Mouse (Mus musculus) neural tube, embryonic 13.5 days (tissue): ENCODE results near the gene Ncor2. TPM values are rescaled to one million over a fixed set of nuclear protein-coding genes. Genes with fewer than 3 reads are reported as not detected.

Experiments
- ATAC-seq: fragments of 200-750 bp; cut with Nextera tagmentation; 2 replicates; pipeline ENCODE4 v1.8.0; 2017; ENCODE audit warnings: low read depth, mild to moderate bottlenecking, moderate TSS enrichment, moderate library complexity
- H3K27ac ChIP-seq: fragments of 300-500 bp; sonication (generic); replicated peaks from 2 replicates; pipeline ENCODE4 v1.5.1; 2015; ENCODE audit warnings: moderate library complexity, mild to moderate bottlenecking, inconsistent platforms
- H3K27me3 ChIP-seq: fragments of 300-500 bp; sonication (generic); 2 replicates; pipeline ENCODE4 v1.6.1; 2015; ENCODE audit warnings: mild to moderate bottlenecking, inconsistent platforms
- H3K36me3 ChIP-seq: fragments of 300-500 bp; sonication (generic); 2 replicates; pipeline ENCODE4 v1.6.1; 2015; ENCODE audit warnings: mild to moderate bottlenecking, inconsistent platforms
- H3K4me1 ChIP-seq: fragments of 300-500 bp; sonication (generic); replicated peaks from 2 replicates; pipeline ENCODE4 v1.6.1; 2015; ENCODE audit warnings: inconsistent platforms
- H3K4me2 ChIP-seq: fragments of 300-500 bp; sonication (generic); 2 replicates; pipeline ENCODE4 v1.6.1; 2015; ENCODE audit warnings: inconsistent platforms, mild to moderate bottlenecking, moderate library complexity
- H3K4me3 ChIP-seq: fragments of 300-500 bp; sonication (generic); 2 replicates; pipeline ENCODE4 v1.5.1; 2015; ENCODE audit warnings: mild to moderate bottlenecking, inconsistent platforms
- H3K9ac ChIP-seq: fragments of 300-500 bp; sonication (generic); 2 replicates; pipeline ENCODE4 v1.6.1; 2015; ENCODE audit warnings: moderate library complexity, mild to moderate bottlenecking, inconsistent platforms
- H3K9me3 ChIP-seq: fragments of 300-500 bp; sonication (generic); 2 replicates; pipeline ENCODE4 v1.6.1; 2016; ENCODE audit warnings: inconsistent platforms
- WGBS: fragments of 180-500 bp; shearing (Covaris S2); methylation state at CpG from one replicate; pipeline ENCODE4 v1.1.7; 2015; 5-methylcytosine and 5-hydroxymethylcytosine counted together
- polyA plus RNA-seq: library from polyadenylated mRNA; unstranded; fragments of >200 nt; fragmentation: Nextera tagmentation; extraction: Ambion mirVana; gene quantifications from 2 replicates; pipeline ENCODE4 v1.2.1, GENCODE M21; 2015

Gene Ncor2
- polyA plus RNA-seq, 1 experiment from 2014 or later = 29.2 TPM

DNA sequence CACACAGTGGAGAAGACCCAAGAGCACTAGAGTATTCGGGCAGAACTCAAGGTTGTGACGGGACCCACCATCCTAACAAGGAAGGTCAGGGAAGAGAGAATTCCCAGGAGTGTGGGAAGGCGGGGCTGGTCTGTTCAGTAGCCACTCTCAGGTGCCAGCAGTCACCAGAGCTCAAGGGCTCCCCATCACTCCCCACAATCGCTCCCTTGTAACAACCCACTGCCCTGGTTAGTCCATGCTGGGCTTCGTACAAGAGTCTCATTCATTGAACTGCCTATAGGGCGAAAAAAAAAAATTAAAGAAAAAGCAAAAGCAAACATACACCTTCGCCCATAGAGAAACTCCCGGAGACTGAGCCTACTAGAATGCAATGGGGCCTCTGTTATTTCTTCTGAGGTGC lies 186.7 kb downstream of the Ncor2 start:
- Histone ChIP-seq H3K27ac (no peak overlapping the region), H3K9me3 (no peaks in the 10 kb centered on the region), H3K36me3 (no peaks in the 10 kb centered on the region), H3K4me3 (no peak overlapping the region), H3K4me2 (no peak overlapping the region), H3K4me1 (no peaks in the 10 kb centered on the region), H3K9ac (no peak overlapping the region), H3K27me3 (no peaks in the 10 kb centered on the region)
- 86% methylated on average over 8 of the region's 8 CpGs for WGBS
- no peak for ATAC-seq

DNA sequence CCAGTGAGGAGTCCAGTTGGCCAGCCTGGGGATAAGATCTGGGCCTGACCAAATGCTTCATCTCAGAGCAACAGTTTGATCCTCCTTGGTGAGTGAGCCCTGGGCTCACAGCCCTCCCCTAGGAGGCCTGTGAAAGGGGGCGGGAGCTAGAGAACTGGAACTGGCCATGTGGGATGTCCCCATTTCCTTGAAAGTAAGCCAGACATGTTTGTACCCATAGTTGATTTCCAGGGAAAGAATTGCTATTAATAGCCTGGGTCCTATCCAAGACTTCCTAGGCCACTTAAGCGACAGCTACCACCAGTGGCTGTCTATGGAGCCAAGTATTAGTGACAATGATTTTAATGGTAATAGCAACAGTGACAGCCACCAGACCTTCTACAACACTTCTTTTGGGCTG lies 189.3 kb downstream of the Ncor2 start:
- Histone ChIP-seq H3K36me3 (no peaks in the 10 kb centered on the region), H3K27ac (no peak overlapping the region), H3K4me1 (no peaks in the 10 kb centered on the region), H3K4me3 (no peak overlapping the region), H3K9ac (no peak overlapping the region), H3K4me2 (no peak overlapping the region), H3K9me3 (no peaks in the 10 kb centered on the region), H3K27me3 (no peaks in the 10 kb centered on the region)
- ATAC-seq = no peak
- WGBS = 94% methylated on average over 2 of the region's 2 CpGs

DNA sequence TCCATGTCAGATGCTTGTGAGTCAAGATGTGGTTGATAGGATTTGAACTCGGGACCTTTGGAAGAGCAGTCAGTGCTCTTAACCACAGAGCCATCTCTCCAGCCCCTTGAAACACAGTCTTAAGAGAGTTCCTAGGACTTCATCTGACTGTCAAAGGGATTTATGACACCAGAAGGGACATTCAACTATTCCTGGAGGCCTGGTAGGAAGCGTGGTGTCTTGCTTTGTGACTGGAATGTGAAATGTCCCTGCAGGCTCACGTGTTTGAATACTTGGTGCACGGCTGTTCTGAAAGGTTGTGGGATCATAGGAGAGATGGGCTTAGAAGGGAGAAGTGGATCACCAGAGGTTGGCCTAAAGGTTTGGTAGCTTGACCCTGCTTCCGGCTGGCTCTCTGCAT lies 192.4 kb downstream of the Ncor2 start:
- Histone ChIP-seq H3K9me3 (peaks cover 16% of the 10 kb centered on the region), H3K4me3 (no peak overlapping the region), H3K9ac (no peak overlapping the region), H3K4me2 (no peak overlapping the region), H3K27me3 (no peaks in the 10 kb centered on the region), H3K27ac (no peak overlapping the region), H3K36me3 (no peaks in the 10 kb centered on the region), H3K4me1 (no peaks in the 10 kb centered on the region)
- WGBS = 72% methylated on average over 5 of the region's 5 CpGs
- ATAC-seq = no peak

DNA sequence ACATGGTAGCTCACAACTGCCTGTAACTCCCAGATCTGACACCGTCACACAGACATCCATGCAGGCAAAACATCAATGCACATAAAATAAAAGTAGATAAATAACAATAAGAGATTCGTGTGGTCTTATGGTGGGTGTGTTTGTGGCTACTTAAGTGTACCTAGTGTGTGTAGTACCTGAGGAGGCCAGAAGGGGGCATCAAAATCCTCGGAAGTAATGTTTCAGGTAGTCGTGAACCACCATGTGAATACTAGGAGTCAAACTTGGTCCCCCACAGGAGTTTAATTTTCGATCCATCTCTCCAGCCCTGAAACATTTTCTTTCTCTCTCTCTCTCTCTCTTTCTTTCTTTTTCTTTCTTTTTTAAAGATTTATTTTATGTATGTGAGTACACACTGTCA lies 192.8 kb downstream of the Ncor2 start:
- H3K4me3 ChIP-seq = no peak overlapping the region
- no peaks in the 10 kb centered on the region for H3K27me3 ChIP-seq
- no peak overlapping the region for H3K27ac ChIP-seq
- no peak for ATAC-seq
- H3K9ac ChIP-seq = no peak overlapping the region
- no peaks in the 10 kb centered on the region for H3K36me3 ChIP-seq
- 86% methylated on average over 5 of the region's 5 CpGs for WGBS
- H3K9me3 ChIP-seq = peaks cover 16% of the 10 kb centered on the region
- no peak overlapping the region for H3K4me2 ChIP-seq
- no peaks in the 10 kb centered on the region for H3K4me1 ChIP-seq

DNA sequence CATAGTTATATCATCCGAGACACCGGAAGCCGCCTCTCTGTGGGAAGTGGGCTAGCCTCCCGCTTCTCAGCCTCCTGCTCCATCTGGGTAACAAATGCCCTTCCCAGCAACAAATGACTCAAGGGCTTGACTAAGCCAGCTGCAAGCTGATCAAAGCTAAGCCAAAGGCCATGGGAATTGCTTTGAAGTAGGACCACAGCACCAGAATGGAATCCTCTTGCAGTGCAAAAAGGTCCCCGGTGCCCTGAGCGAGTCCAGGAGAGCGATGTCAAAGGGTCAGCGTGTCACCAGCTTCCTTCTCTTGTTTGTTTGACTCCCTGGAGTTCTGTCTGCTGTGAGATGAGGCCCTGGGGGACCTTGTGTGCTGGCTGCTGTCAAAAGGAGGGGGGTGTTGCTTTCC lies 209.2 kb downstream of the Ncor2 start:
- Histone ChIP-seq H3K27ac (no peak overlapping the region), H3K4me1 (peaks cover 20% of the 10 kb centered on the region), H3K9ac (no peak overlapping the region), H3K36me3 (no peaks in the 10 kb centered on the region), H3K9me3 (0 out of 2 replicates have a peak, but pooled peaks cover 1% of the 10 kb centered on the region), H3K27me3 (no peaks in the 10 kb centered on the region), H3K4me2 (no peak overlapping the region), H3K4me3 (no peak overlapping the region)
- no peak for ATAC-seq
- WGBS = 25% methylated on average over 8 of the region's 8 CpGs

Other genes with a start within 250 kb of the Ncor2 start
- gene Rflna, start 176.0 kb downstream of the Ncor2 start, polyA plus RNA-seq = 7.0 and 8.5 TPM in 2 replicates
- gene Scarb1, start 161.9 kb upstream of the Ncor2 start, polyA plus RNA-seq = 28.8 and 33.2 TPM in 2 replicates
- gene Gm10382, start 210.1 kb upstream of the Ncor2 start, polyA plus RNA-seq = 0.52 and 0.73 TPM in 2 replicates
- gene Ubc, start 211.0 kb upstream of the Ncor2 start, polyA plus RNA-seq = 1,127 and 1,268 TPM in 2 replicates